Mouse (Mus musculus): Measurements from ENCODE around the gene Catsperz. TPM values are rescaled to one million over a fixed set of nuclear protein-coding genes. Genes with fewer than 3 reads are reported as not detected.
"Not testable (repeated sequence)": the region's sequence is repeated elsewhere in the genome, so short reads cannot be mapped to it uniquely, and the experiment has no call there.

The Catsperz gene
- polyA plus RNA-seq, 1 experiment from 2014 or later = 7.9 TPM

DNA sequence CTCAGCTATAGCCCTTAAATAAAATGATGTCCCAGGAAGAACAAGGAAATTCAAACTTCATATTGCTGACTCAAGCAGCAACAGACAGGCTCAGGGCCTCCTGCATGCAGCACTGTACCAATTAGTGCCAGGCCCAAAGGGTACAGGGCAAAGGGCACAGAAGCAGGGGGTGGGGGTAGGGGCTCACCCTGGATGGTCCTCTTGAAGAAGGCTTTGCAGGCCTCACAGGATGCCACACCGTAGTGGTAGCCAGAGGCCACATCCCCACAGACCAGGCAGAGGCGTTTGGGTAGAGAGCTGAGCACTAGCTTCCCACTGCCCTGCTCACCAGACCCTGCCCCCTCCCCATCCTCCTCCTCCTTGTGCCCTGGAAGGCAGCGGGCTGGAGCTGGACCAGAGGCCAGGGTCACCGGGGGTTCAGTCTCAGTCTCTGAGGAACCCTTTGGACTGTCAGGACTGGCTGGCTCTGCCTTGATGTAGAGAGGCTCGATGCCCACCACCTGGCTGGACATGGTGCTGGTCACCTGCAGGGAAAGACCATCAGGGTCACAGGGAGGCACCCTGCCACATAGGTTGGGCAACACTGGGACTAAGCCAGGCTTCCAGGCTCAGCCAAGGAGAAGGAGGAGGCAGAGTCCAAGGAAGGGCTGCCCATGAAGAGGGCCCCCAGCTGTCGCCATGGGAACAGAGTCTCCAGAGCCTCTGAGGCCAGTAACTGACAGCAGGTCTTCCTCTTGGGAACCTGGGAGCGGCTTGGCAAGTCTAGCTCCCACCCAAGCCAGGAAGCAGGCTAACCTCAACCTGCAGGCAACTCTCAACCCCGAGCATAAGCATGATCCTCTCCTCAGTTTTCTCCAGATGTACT, 5.1 kb downstream of the Catsperz start:
- Histone ChIP-seq H3K4me2 (peak overlapping the region; percentile 97), H3K9ac (peak overlapping the region; percentile 91), H3K27me3 (peaks cover 27% of the 10 kb centered on the region), H3K27ac (replicated peaks) (no peak overlapping the region), H3K4me3 (peak overlapping the region; percentile 75), H3K9me3 (no peaks in the 10 kb centered on the region), H3K36me3 (no peaks in the 10 kb centered on the region), H3K4me1 (replicated peaks) (peaks cover 29% of the 10 kb centered on the region)
- 40% methylated on average over 8 of the region's 8 CpGs for WGBS
- ATAC-seq (ENCODE audit: low read depth) = no peak

DNA sequence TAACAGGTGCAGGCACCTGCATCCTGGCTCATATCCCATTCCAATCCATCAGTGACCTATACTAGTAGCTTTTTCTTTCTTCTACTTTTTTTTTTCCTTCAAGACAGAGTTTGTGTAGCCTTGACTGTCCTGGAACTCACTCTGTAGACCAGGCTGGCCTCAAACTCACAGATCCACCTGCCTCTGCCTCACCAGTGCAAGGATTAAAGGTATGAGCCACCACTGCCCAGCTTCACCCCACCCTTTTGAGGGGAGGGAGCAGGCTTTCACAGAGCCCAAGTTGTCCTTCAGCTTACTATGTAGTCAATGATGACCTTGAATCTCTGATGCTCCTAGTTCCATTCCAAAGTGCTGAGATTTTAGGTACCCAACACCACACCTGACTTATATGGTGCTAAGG, 5.7 kb downstream of the Catsperz start:
- no peak overlapping the region for H3K4me3 ChIP-seq
- peak overlapping the region; percentile 97 for H3K4me2 ChIP-seq
- H3K9me3 ChIP-seq = no peaks in the 10 kb centered on the region
- no peak for ATAC-seq (ENCODE audit: low read depth)
- no peaks in the 10 kb centered on the region for H3K36me3 ChIP-seq
- H3K4me1 ChIP-seq (replicated peaks) = peaks cover 23% of the 10 kb centered on the region
- no peak overlapping the region for H3K27ac ChIP-seq (replicated peaks)
- no peak overlapping the region for H3K9ac ChIP-seq
- H3K27me3 ChIP-seq = peaks cover 20% of the 10 kb centered on the region

DNA sequence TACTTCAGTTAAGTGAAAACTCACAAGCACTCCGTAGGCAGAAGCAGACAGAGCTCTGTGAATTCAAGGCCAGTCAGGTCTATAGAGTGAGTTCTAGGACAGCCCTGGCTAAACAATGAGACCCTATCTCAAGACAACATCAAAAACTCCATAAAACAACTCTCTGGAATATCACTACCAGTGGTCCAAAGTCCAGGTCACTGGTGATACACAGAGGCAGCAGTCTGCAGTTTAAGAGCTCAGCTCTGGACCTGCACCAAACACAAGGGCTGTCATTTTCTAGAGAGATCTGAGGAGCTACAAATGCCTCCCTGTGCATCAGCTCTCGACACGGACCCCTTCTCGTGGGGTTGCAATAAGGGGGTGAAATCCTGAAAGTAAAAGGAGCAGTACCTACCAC, 6.9 kb downstream of the Catsperz start:
- no peak overlapping the region for H3K4me3 ChIP-seq
- peaks cover 9% of the 10 kb centered on the region for H3K27me3 ChIP-seq
- no peak for ATAC-seq (ENCODE audit: low read depth)
- H3K9ac ChIP-seq = no peak overlapping the region
- H3K36me3 ChIP-seq = peaks cover 10% of the 10 kb centered on the region
- no peaks in the 10 kb centered on the region for H3K9me3 ChIP-seq
- peaks cover 23% of the 10 kb centered on the region for H3K4me1 ChIP-seq (replicated peaks)
- H3K4me2 ChIP-seq = no peak overlapping the region
- 91% methylated on average over 4 of the region's 4 CpGs for WGBS
- H3K27ac ChIP-seq (replicated peaks) = no peak overlapping the region

DNA sequence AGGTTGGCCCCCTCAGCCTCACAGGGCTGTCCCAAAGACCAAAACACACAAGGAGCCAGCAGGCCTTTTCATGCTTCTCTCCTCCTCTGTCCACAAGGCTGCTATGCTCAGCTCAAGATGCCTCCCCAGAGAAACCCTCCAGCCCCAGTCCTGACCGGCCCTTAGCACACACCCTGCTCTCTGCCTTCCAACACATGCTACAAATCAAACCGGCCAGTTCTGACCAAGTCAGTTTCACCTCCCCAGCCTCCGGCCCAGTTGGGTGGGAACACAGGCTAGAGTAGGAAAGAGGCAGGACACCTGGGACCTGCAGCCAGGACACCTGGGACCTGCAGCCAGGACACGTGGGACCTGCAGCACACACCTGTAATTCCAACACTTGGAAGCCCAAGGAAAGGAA, 8.7 kb downstream of the Catsperz start:
- Histone ChIP-seq H3K4me1 (replicated peaks) (peaks cover 26% of the 10 kb centered on the region), H3K27ac (replicated peaks) (no peak overlapping the region), H3K9ac (no peak overlapping the region), H3K27me3 (no peaks in the 10 kb centered on the region), H3K4me2 (no peak overlapping the region), H3K36me3 (peaks cover 28% of the 10 kb centered on the region), H3K4me3 (no peak overlapping the region), H3K9me3 (no peaks in the 10 kb centered on the region)
- 78% methylated on average over 4 of the region's 4 CpGs for WGBS
- no peak for ATAC-seq (ENCODE audit: low read depth)

- ATAC-seq (ENCODE audit: low read depth) = no peak
- H3K4me2 ChIP-seq = no peak overlapping the region
- H3K9ac ChIP-seq = no peak overlapping the region
- no peak overlapping the region for H3K27ac ChIP-seq (replicated peaks)
- H3K4me1 ChIP-seq (replicated peaks) = peaks cover 24% of the 10 kb centered on the region
- peaks cover 34% of the 10 kb centered on the region for H3K36me3 ChIP-seq
- WGBS = 91% methylated on average over 4 of the region's 4 CpGs
- H3K9me3 ChIP-seq = no peaks in the 10 kb centered on the region
- H3K27me3 ChIP-seq = no peaks in the 10 kb centered on the region
- H3K4me3 ChIP-seq = no peak overlapping the region
These were observed 9.9 kb downstream of the Catsperz start for GRCm38 (mm10) chr19:6915276-6915675.

- no peaks in the 10 kb centered on the region for H3K27me3 ChIP-seq
- peaks cover 34% of the 10 kb centered on the region for H3K36me3 ChIP-seq
- no peak overlapping the region for H3K4me3 ChIP-seq
- no peak for ATAC-seq (ENCODE audit: low read depth)
- H3K27ac ChIP-seq (replicated peaks) = no peak overlapping the region
- whole genome bisulfite sequencing = 93% methylated on average over 9 of the region's 9 CpGs
- no peaks in the 10 kb centered on the region for H3K9me3 ChIP-seq
- peaks cover 17% of the 10 kb centered on the region for H3K4me1 ChIP-seq (replicated peaks)
- H3K4me2 ChIP-seq = no peak overlapping the region
- H3K9ac ChIP-seq = no peak overlapping the region
These were observed 10.6 kb downstream of the Catsperz start for GRCm38 (mm10) chr19:6914540-6914939.

GRCm38 (mm10) chr19:6913991-6914390, 11.2 kb downstream of the Catsperz start:
- no peak overlapping the region for H3K4me2 ChIP-seq
- peaks cover 17% of the 10 kb centered on the region for H3K4me1 ChIP-seq (replicated peaks)
- no peak overlapping the region for H3K27ac ChIP-seq (replicated peaks)
- H3K9me3 ChIP-seq = no peaks in the 10 kb centered on the region
- H3K27me3 ChIP-seq = no peaks in the 10 kb centered on the region
- ATAC-seq (ENCODE audit: low read depth) = no peak
- H3K4me3 ChIP-seq = no peak overlapping the region
- H3K9ac ChIP-seq = no peak overlapping the region
- WGBS = 92% methylated on average over 11 of the region's 11 CpGs
- H3K36me3 ChIP-seq = peaks cover 34% of the 10 kb centered on the region

DNA sequence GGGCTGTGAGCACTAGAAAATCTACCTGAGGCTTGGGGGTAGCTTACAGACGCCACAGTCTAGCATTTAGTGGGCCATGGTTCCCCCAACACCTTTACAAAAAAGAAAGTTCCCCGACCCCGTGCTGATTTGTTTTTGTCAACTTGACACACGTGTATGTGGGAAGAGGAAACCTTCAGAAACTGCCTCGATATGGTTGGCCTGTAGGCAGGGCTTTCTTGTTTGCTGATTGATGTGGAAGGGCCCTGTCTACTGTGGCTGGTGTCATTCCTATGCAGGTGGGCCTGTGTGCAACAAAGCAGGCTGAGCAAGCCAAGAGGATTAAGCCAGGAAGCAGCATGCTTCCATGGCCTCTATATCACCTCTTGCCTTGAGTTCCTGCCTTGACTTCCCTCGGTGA, 12.1 kb downstream of the Catsperz start:
- H3K9me3 ChIP-seq = no peaks in the 10 kb centered on the region
- ATAC-seq (ENCODE audit: low read depth) = no peak
- no peak overlapping the region for H3K9ac ChIP-seq
- H3K36me3 ChIP-seq = peaks cover 34% of the 10 kb centered on the region
- H3K4me2 ChIP-seq = no peak overlapping the region
- no peaks in the 10 kb centered on the region for H3K27me3 ChIP-seq
- no peak overlapping the region for H3K4me3 ChIP-seq
- 88% methylated on average over 6 of the region's 6 CpGs for WGBS
- no peak overlapping the region for H3K27ac ChIP-seq (replicated peaks)
- H3K4me1 ChIP-seq (replicated peaks) = peaks cover 26% of the 10 kb centered on the region

- peaks cover 33% of the 10 kb centered on the region for H3K4me1 ChIP-seq (replicated peaks)
- H3K27me3 ChIP-seq = no peaks in the 10 kb centered on the region
- H3K4me2 ChIP-seq = no peak overlapping the region
- no peak overlapping the region for H3K27ac ChIP-seq (replicated peaks)
- ATAC-seq (ENCODE audit: low read depth) = no peak
- H3K36me3 ChIP-seq = peaks cover 34% of the 10 kb centered on the region
- WGBS = 95% methylated on average over 15 of the region's 15 CpGs
- no peak overlapping the region for H3K9ac ChIP-seq
- H3K9me3 ChIP-seq = no peaks in the 10 kb centered on the region
- H3K4me3 ChIP-seq = no peak overlapping the region
These were observed 12.8 kb downstream of the Catsperz start for GRCm38 (mm10) chr19:6912205-6912970.

DNA sequence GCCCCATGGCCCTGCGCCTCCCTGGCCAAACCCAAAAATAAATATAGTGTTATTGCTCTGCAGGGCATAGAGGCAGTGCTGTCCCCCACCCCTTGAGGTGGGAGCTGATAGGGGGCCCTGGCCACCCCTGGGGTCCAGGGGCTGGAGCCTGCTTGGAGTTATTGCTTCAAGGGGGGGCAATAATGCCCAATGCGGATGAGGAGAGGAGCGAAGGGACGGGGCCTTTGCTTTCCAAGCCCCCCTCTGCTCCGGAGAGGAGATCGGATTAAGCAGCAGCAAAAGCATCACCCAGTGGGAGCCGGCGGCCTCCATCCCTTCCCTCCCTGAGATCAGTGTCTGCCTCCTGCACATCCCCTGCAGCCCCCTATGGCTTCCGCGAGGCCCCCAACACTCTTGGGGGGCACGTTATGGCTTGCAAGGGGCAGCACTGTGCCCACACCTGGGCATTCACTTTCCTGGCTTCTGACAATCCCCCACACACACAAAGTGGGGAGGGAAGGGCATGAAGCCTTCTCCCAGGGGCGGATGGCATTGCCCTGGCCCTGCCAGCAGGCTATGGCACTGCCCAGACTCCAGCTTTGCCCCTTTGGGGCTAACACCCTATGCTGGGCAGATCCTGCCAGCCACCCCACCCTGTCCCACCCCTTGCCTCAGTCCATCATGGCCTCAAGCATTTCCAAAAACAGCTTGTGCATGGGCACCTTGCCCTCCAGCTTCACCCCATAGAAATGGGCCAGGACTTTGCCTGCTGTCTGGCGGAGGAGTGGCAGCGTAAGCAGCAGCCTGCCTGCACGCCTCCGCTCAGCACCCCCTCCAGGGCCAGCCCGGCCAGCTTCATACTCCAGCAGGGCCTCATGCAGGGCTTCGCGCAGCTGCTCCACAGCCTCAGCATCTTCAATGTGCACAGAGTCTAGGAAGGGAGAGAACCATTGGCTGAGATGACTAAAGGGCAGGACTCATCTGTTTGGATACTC, 13.8 kb downstream of the Catsperz start:
- H3K9ac ChIP-seq = peak overlapping the region; percentile 46
- no peak overlapping the region for H3K27ac ChIP-seq (replicated peaks)
- H3K4me2 ChIP-seq = peak overlapping the region; percentile 90
- peaks cover 37% of the 10 kb centered on the region for H3K4me1 ChIP-seq (replicated peaks)
- no peaks in the 10 kb centered on the region for H3K27me3 ChIP-seq
- ATAC-seq (ENCODE audit: low read depth) = no peak
- peaks cover 43% of the 10 kb centered on the region for H3K36me3 ChIP-seq
- WGBS = 82% methylated on average over 19 of the region's 19 CpGs
- H3K4me3 ChIP-seq = peak overlapping the region; percentile 68
- H3K9me3 ChIP-seq = no peaks in the 10 kb centered on the region

DNA sequence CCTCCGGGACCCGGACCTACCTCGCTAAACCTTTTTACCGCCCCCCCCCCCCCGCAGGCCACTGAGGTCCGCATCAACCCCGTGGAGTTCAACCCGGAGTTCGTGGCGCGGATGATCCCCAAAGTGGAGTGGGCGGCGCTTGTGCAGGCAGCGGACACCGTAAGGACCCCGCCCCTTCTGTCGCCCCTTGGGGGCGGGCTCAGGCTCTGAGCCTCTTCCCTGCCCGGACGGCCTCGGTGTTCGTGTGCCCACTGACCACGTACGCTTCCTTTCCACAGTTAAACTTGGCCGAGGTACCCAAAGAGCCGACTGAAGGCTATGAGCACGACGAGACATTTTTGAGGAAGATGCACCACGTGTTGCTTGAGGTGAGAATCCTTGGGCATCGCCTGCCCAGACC, 14.9 kb downstream of the Catsperz start:
- peak overlapping the region; percentile 90 for H3K4me2 ChIP-seq
- H3K27ac ChIP-seq (replicated peaks) = peak overlapping the region; percentile 98
- H3K4me1 ChIP-seq (replicated peaks) = peaks cover 37% of the 10 kb centered on the region
- H3K36me3 ChIP-seq = peaks cover 54% of the 10 kb centered on the region
- peak; percentile 21 for ATAC-seq (ENCODE audit: low read depth)
- not testable (repeated sequence) for H3K27me3 ChIP-seq, H3K9me3 ChIP-seq
- under 1% methylated on average over 28 of the region's 30 CpGs for WGBS
- peak overlapping the region; percentile 86 for H3K9ac ChIP-seq
- H3K4me3 ChIP-seq = peak overlapping the region; percentile 68
